Mouse (Mus musculus) forebrain, embryonic 12.5 days (tissue): ENCODE measurements around the gene Atxn2l. TPM values are rescaled to one million over a fixed set of nuclear protein-coding genes. Genes with fewer than 3 reads are reported as not detected.

ENCODE experiments used
- polyA plus RNA-seq: library from polyadenylated mRNA; unstranded; fragments of >200 nt; fragmentation: Nextera tagmentation; extraction: Ambion mirVana; gene quantifications from 2 replicates; pipeline ENCODE4 v1.2.1, GENCODE M21; 2016

Gene Atxn2l
- polyA plus RNA-seq, 1 experiment from 2014 or later, result 76.6 TPM

Other genes with a start within 250 kb of the Atxn2l start
- 264 and 272 TPM in 2 replicates for gene Sbk1, start 230.8 kb downstream of the Atxn2l start, polyA plus RNA-seq
- 1.7 and 1.9 TPM in 2 replicates for gene Lat, start 133.9 kb downstream of the Atxn2l start, polyA plus RNA-seq
- gene Spns1, start 126.0 kb downstream of the Atxn2l start, polyA plus RNA-seq, result 55.8 and 64.9 TPM in 2 replicates
- gene Nfatc2ip, start 106.7 kb downstream of the Atxn2l start, polyA plus RNA-seq, result 3.9 and 4.6 TPM in 2 replicates
- 0.40 TPM in 1 of 2 replicates, not detected in the other for gene Cd19, start 88.5 kb downstream of the Atxn2l start, polyA plus RNA-seq
- 20.2 and 20.6 TPM in 2 replicates for gene Rabep2, start 74.7 kb downstream of the Atxn2l start, polyA plus RNA-seq
- 0.23 and 0.43 TPM in 2 replicates for gene Atp2a1, start 40.3 kb downstream of the Atxn2l start, polyA plus RNA-seq
- 57.7 and 60.2 TPM in 2 replicates for gene Sh2b1, start 28.0 kb downstream of the Atxn2l start, polyA plus RNA-seq
- gene Tufm, start 16.1 kb downstream of the Atxn2l start, polyA plus RNA-seq, result 113 and 119 TPM in 2 replicates
- 213 and 225 TPM in 2 replicates for gene Eif3c, start 63.0 kb upstream of the Atxn2l start, polyA plus RNA-seq
- gene Apobr, start 81.5 kb upstream of the Atxn2l start, polyA plus RNA-seq, result 0.31 and 0.52 TPM in 2 replicates
- 27.5 and 32.7 TPM in 2 replicates for gene Cln3, start 82.4 kb upstream of the Atxn2l start, polyA plus RNA-seq
- not detected in 2 replicates for gene Il27, start 91.5 kb upstream of the Atxn2l start, polyA plus RNA-seq
- gene Nupr1, start 127.4 kb upstream of the Atxn2l start, polyA plus RNA-seq, result 3.1 and 3.8 TPM in 2 replicates
- gene Sgf29, start 145.9 kb upstream of the Atxn2l start, polyA plus RNA-seq, result 39.4 and 51.2 TPM in 2 replicates
- 0.42 and 0.54 TPM in 2 replicates for gene Sult1a1, start 173.0 kb upstream of the Atxn2l start, polyA plus RNA-seq
- 146 and 157 TPM in 2 replicates for gene Bola2, start 192.0 kb upstream of the Atxn2l start, polyA plus RNA-seq
- gene Slx1b, start 192.3 kb upstream of the Atxn2l start, polyA plus RNA-seq, result 14.7 and 14.9 TPM in 2 replicates
- gene Coro1a, start 204.3 kb upstream of the Atxn2l start, polyA plus RNA-seq, result 49.1 and 51.0 TPM in 2 replicates